Mouse (Mus musculus) CH12.LX (cell line): ENCODE results near the gene Agap1. TPM values are rescaled to one million over a fixed set of nuclear protein-coding genes. Genes with fewer than 3 reads are reported as not detected.

ENCODE experiments used
- DNase-seq: peaks from one replicate; pipeline ENCODE4 v3.0.0-alpha.2; 2013; ENCODE audit errors: extremely low read depth
- H3K27ac ChIP-seq: 2 replicates; pipeline ENCODE4 v1.5.1; 2012; ENCODE audit warnings: low read depth, mild to moderate bottlenecking, control low read depth, moderate library complexity; ENCODE audit not compliant: insufficient read depth
- H3K27me3 ChIP-seq: replicated peaks from 2 replicates; pipeline ENCODE3; 2012; ENCODE audit warnings: inconsistent platforms
- H3K36me3 ChIP-seq, 2 experiments: replicated peaks in 1 of 2; 2 replicates each; pipeline versions ENCODE3 to v1.6.1; 2012; ENCODE audit warnings: inconsistent platforms in 1 of 2, low read length in 1 of 2, mild to moderate bottlenecking in 1 of 2, mixed read lengths in 1 of 2, moderate library complexity in 1 of 2; ENCODE audit not compliant: control insufficient read depth in 1 of 2, insufficient read depth in 1 of 2
- H3K4me1 ChIP-seq, 2 experiments: 2 replicates each; pipeline ENCODE4 v1.6.1; 2012; ENCODE audit warnings: inconsistent platforms in 1 of 2, moderate library complexity in 1 of 2; ENCODE audit not compliant: insufficient read depth in 2 of 2, control insufficient read depth in 1 of 2
- H3K4me2 ChIP-seq: 2 replicates; pipeline ENCODE4 v1.6.1; 2012; ENCODE audit warnings: low read depth, mild to moderate bottlenecking, control low read depth; ENCODE audit not compliant: poor library complexity, insufficient read depth, severe bottlenecking
- H3K4me3 ChIP-seq, 3 experiments: fragments of 150-350 bp in 1 of 3; sonication (generic) in 1 of 3; replicated peaks in 1 of 3; 2 replicates each; pipeline versions ENCODE3 to v1.5.1; 2011 to 2012; ENCODE audit warnings: low read depth in 2 of 3, low read length in 2 of 3, mild to moderate bottlenecking in 2 of 3, moderate library complexity in 2 of 3, control low read depth in 1 of 3, improper control_type of control experiment in 1 of 3, inconsistent platforms in 1 of 3, mixed read lengths in 1 of 3; ENCODE audit not compliant: poor library complexity in 1 of 3
- H3K79me2 ChIP-seq: replicated peaks from 2 replicates; pipeline ENCODE4 v1.6.1; 2012; ENCODE audit warnings: mild to moderate bottlenecking, moderate library complexity; ENCODE audit not compliant: control insufficient read depth, poor library complexity, insufficient read depth, severe bottlenecking; ENCODE audit errors: extremely low read depth
- H3K9ac ChIP-seq: 2 replicates; pipeline ENCODE4 v1.6.1; 2012; ENCODE audit warnings: low read depth, mild to moderate bottlenecking, control low read depth, moderate library complexity; ENCODE audit not compliant: insufficient read depth
- H3K9me3 ChIP-seq: replicated peaks from 2 replicates; pipeline ENCODE3; 2012; ENCODE audit warnings: low read length, inconsistent platforms, mixed read lengths
- BHLHE40 ChIP-seq: IDR thresholded peaks from 2 replicates; pipeline ENCODE4 v1.6.1; 2011; ENCODE audit warnings: mild to moderate bottlenecking, low read depth, low read length, improper control_type of control experiment
- CHD2 ChIP-seq: IDR thresholded peaks from 2 replicates; pipeline ENCODE4 v1.6.1; 2011; ENCODE audit warnings: low read length, improper control_type of control experiment
- ELF1 ChIP-seq: IDR thresholded peaks from 2 replicates; pipeline ENCODE4 v1.6.1; 2014; ENCODE audit warnings: low read depth, mild to moderate bottlenecking, inconsistent platforms, low read length, improper control_type of control experiment
- HCFC1 ChIP-seq: IDR thresholded peaks from 2 replicates; pipeline ENCODE4 v1.6.1; 2012; ENCODE audit warnings: low read depth, mild to moderate bottlenecking, inconsistent platforms, low read length, improper control_type of control experiment
- JUN ChIP-seq: IDR thresholded peaks from 2 replicates; pipeline ENCODE4 v1.6.1; 2011; ENCODE audit warnings: low read depth, mild to moderate bottlenecking, low read length, improper control_type of control experiment, moderate library complexity; ENCODE audit not compliant: insufficient read depth
- KAT2A ChIP-seq: IDR thresholded peaks from 2 replicates; pipeline ENCODE4 v1.6.1; 2012; ENCODE audit warnings: low read length, improper control_type of control experiment, inconsistent platforms; ENCODE audit not compliant: insufficient replicate concordance
- MAFK ChIP-seq: IDR thresholded peaks from 2 replicates; pipeline ENCODE4 v1.6.1; 2011; ENCODE audit warnings: low read length, improper control_type of control experiment; ENCODE audit not compliant: insufficient replicate concordance
- MAZ ChIP-seq: IDR thresholded peaks from 2 replicates; pipeline ENCODE4 v1.6.1; 2012; ENCODE audit warnings: low read depth, mild to moderate bottlenecking, inconsistent platforms, low read length, improper control_type of control experiment, moderate library complexity
- MEF2A ChIP-seq: IDR thresholded peaks from 2 replicates; pipeline ENCODE4 v1.6.1; 2014; ENCODE audit warnings: low read depth, mild to moderate bottlenecking, inconsistent platforms, low read length, improper control_type of control experiment, borderline replicate concordance
- MYC ChIP-seq: IDR thresholded peaks from 2 replicates; pipeline ENCODE4 v1.6.1; 2011; ENCODE audit warnings: low read depth, mild to moderate bottlenecking, improper control_type of control experiment, low read length
- NELFE ChIP-seq: IDR thresholded peaks from 2 replicates; pipeline ENCODE4 v1.6.1; 2011; ENCODE audit warnings: low read depth, low read length, improper control_type of control experiment
- NRF1 ChIP-seq: IDR thresholded peaks from 2 replicates; pipeline ENCODE4 v1.6.1; 2014; ENCODE audit warnings: low read depth, mild to moderate bottlenecking, inconsistent platforms, low read length, improper control_type of control experiment, moderate library complexity
- POLR2AphosphoS2 ChIP-seq: IDR thresholded peaks from 2 replicates; pipeline ENCODE4 v1.6.1; 2011; ENCODE audit warnings: low read depth, low read length, improper control_type of control experiment
- RCOR1 ChIP-seq: conservative IDR thresholded peaks from 2 replicates; pipeline ENCODE4 v1.6.1; 2012; ENCODE audit warnings: low read depth, mild to moderate bottlenecking, inconsistent platforms, low read length, improper control_type of control experiment
- SIN3A ChIP-seq: IDR thresholded peaks from 2 replicates; pipeline ENCODE4 v1.6.1; 2012; ENCODE audit warnings: low read length, improper control_type of control experiment, inconsistent platforms
- SMC3 ChIP-seq: IDR thresholded peaks from 2 replicates; pipeline ENCODE4 v1.6.1; 2011; ENCODE audit warnings: low read depth, low read length, improper control_type of control experiment
- TBP ChIP-seq: conservative IDR thresholded peaks from 2 replicates; pipeline ENCODE4 v1.6.1; 2011; ENCODE audit warnings: low read depth, low read length, improper control_type of control experiment
- TCF12 ChIP-seq: IDR thresholded peaks from 2 replicates; pipeline ENCODE4 v1.6.1; 2014; ENCODE audit warnings: low read depth, mild to moderate bottlenecking, inconsistent platforms, low read length, improper control_type of control experiment
- UBTF ChIP-seq: IDR thresholded peaks from 2 replicates; pipeline ENCODE4 v1.6.1; 2012; ENCODE audit warnings: low read depth, mild to moderate bottlenecking, inconsistent platforms, low read length, improper control_type of control experiment, moderate library complexity
- ZC3H11A ChIP-seq: IDR thresholded peaks from 2 replicates; pipeline ENCODE4 v1.6.1; 2012; ENCODE audit warnings: low read depth, mild to moderate bottlenecking, inconsistent platforms, low read length, improper control_type of control experiment
- ZKSCAN1 ChIP-seq: IDR thresholded peaks from 2 replicates; pipeline ENCODE4 v1.6.1; 2012; ENCODE audit warnings: low read depth, inconsistent platforms, low read length, improper control_type of control experiment, borderline replicate concordance
- ZMIZ1 ChIP-seq: IDR thresholded peaks from 2 replicates; pipeline ENCODE4 v1.6.1; 2012; ENCODE audit warnings: low read depth, mild to moderate bottlenecking, inconsistent platforms, low read length, improper control_type of control experiment
- dilution Hi-C: fragments of 300-500 bp; cut with MboI; formaldehyde crosslinking; loops from 2 replicates; pipeline ENCODE4 v1.14.3; 2020; ENCODE audit warnings: low sequenced_read_pairs; ENCODE audit not compliant: extremely low pct_unique_long_range_greater_than_20kb, extremely low pct_ligation_motif_present
- in situ Hi-C: fragments of 300-500 bp; cut with MboI; formaldehyde crosslinking; loops from 3 replicates; pipeline ENCODE4 v1.14.3; 2019; ENCODE audit warnings: low sequenced_read_pairs, low pct_ligation_motif_present, low pct_unique_long_range_greater_than_20kb, mixed read lengths
- polyA plus RNA-seq: library from polyadenylated mRNA; unstranded; fragments of >175 nt; gene quantifications from 2 replicates; pipeline ENCODE4 v1.2.1, GENCODE M21; 2012; ENCODE audit warnings: low read depth; ENCODE audit not compliant: insufficient read length
- total RNA-seq, 2 experiments: library from RNA; depleted of rRNA; stranded (reverse); fragments of 300-350 nt in 1 of 2; fragments of >200 nt in 1 of 2; gene quantifications; 2 replicates each; pipeline ENCODE4 v1.2.3; 2012 to 2014

Gene Agap1
- total and polyA plus RNA-seq, 3 experiments, result not detected

GRCm38 (mm10) chr1:89611521-89611920, 156.9 kb downstream of the Agap1 start:
- TF ChIP-seq KAT2A (no peak), MAFK (no peak), ZMIZ1 (no peak), NELFE (no peak)
- no peak overlapping the region for H3K9ac ChIP-seq
- H3K4me3 ChIP-seq, result no peak overlapping the region
- H3K4me1 ChIP-seq, result no peaks in the 10 kb centered on the region
- H3K4me2 ChIP-seq, result no peak overlapping the region
- H3K27me3 ChIP-seq, result no peaks in the 10 kb centered on the region
- DNase-seq, result no peak
- in situ Hi-C loops (no loop called here), dilution Hi-C loops (no loop called here)
- no peak overlapping the region for H3K27ac ChIP-seq
- H3K79me2 ChIP-seq, result no peaks in the 10 kb centered on the region
- H3K36me3 ChIP-seq, result no peaks in the 10 kb centered on the region
- H3K9me3 ChIP-seq, result peaks cover 95% of the 10 kb centered on the region

GRCm38 (mm10) chr1:89613234-89613870, 158.7 kb downstream of the Agap1 start:
- Histone ChIP-seq H3K4me1 (no peaks in the 10 kb centered on the region), H3K27ac (no peak overlapping the region), H3K9ac (no peak overlapping the region), H3K4me3 (no peak overlapping the region)
- no peak for DNase-seq
- TF ChIP-seq MEF2A, result no peak
- no peak for TF ChIP-seq BHLHE40
- TF ChIP-seq SMC3, result no peak
- TF ChIP-seq TBP, result no peak
- TF ChIP-seq MAZ, result no peak
- no peak for TF ChIP-seq HCFC1
- TF ChIP-seq JUN, result no peak
- no peak for TF ChIP-seq ELF1
- TF ChIP-seq TCF12, result no peak
- TF ChIP-seq CHD2, result no peak
- TF ChIP-seq ZC3H11A, result no peak
- no peak for TF ChIP-seq ZKSCAN1
- no peak for TF ChIP-seq POLR2AphosphoS2
- TF ChIP-seq SIN3A, result no peak
- no peak for TF ChIP-seq ZMIZ1
- no peak for TF ChIP-seq UBTF
- no peak for TF ChIP-seq RCOR1
- TF ChIP-seq MYC, result no peak
- TF ChIP-seq NRF1, result no peak
- TF ChIP-seq, all 38 proteins: peak for 0
- H3K36me3 ChIP-seq, result no peaks in the 10 kb centered on the region
- H3K79me2 ChIP-seq, result no peaks in the 10 kb centered on the region
- no peak overlapping the region for H3K4me2 ChIP-seq
- dilution Hi-C loops (no loop called here), in situ Hi-C loops (no loop called here)
- H3K9me3 ChIP-seq, result peaks cover 95% of the 10 kb centered on the region
- H3K27me3 ChIP-seq, result no peaks in the 10 kb centered on the region
